Mouse (Mus musculus) layer of hippocampus, adult 9-11 months (tissue): ENCODE results near the gene Eif2d.

ENCODE experiments used
- DNase-seq: peaks from one replicate; pipeline ENCODE4 v3.0.0; 2022

Gene Eif2d

DNA sequence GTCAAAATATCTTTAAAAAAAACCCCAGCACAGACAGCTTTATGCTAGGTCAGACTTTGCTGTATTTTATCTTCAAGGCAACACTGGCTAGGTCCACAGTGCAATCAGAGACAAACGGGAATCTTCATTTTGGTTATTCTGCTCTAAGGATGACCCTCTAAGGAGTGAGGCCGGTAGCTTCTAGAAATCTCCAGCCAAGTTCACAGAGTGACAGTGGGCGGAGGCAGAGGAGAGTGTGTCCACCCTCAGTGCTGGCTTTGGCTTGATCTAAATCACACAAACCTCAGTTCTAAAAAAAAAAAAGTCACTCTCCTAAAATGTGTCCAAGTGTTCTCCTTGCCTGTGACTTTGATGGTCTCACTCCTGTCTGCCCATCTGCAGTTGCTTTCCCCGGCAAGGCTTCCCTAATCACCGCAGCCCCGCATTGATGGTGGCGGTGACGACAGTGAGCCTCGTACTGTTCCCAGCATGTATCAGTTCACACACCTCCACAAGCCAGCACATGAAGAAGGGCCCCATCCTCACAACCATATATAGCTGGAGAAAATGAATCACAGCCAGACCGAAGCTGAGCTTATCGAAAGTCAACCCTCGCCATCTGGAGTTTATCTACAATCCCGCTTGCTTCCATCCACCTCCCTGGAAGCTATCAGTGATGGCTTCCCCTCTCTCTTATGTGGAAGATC is 33.0 kb downstream of the Eif2d start:
- DNase-seq, result no peak

- DNase-seq, result no peak
Observed at GRCm38 (mm10) chr1:131186995-131187394, 34.0 kb downstream of the Eif2d start.

DNA sequence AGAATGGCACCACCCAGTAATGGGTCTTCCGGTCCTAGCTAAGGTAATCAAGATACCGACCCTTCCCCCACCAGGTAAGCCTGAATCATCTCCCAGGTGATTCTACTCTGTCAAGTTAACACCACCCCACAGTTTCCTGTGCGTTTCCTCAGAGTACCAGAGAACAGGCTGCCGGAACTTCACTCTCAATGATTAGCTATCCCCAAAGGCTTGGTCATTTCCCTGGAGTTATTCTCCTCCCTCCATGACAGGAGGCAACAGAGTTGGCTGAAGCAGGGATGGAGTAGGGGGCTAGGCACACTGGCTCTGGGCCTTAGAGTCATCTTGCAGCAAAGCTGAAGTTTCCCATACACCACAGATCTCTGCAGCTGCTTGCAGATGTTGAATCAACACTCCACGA is 34.9 kb downstream of the Eif2d start:
- no peak for DNase-seq

DNA sequence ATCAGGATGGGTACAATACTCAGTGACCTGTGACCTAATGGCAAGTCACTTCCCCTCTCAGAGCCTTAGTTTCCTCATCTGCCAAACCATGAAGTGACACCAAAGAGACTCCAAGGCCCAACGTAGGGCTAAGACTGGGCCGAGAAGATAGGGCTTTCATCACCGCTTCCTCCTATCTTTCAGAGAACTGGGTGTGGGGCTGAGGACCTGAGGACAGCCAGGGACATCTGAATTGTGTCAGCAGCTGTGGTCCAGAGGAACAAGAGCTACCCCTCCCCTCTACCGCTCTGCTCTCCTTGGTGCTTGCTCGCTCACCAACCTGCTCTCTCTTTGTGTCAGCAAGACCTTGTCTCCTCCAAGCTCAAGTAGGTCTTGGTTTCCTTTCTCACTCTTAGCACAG is 35.7 kb downstream of the Eif2d start:
- DNase-seq, result no peak

GRCm38 (mm10) chr1:131193746-131194145 is 40.8 kb downstream of the Eif2d start:
- no peak for DNase-seq

DNA sequence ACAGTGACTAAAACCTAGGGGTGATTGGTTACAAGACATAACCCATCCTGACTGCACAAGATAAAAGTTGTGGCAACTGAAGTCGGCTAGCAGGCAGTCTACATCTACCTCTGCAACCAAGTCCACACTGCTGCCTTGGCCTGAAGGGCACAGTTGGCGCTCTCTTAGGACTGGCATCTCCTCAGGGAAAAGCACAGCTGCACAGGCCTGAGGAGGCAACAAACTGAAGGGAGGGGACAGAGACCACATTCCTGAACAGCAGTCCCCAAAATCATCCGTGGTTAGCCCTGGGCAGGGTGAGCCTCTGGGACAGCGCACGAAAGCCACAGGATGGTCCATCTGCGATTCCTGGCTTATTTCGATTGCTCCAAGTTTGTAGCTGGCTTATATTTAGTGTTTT is 42.7 kb downstream of the Eif2d start:
- no peak for DNase-seq

- no peak for DNase-seq
Observed at GRCm38 (mm10) chr1:131196107-131196506, 43.1 kb downstream of the Eif2d start.

DNA sequence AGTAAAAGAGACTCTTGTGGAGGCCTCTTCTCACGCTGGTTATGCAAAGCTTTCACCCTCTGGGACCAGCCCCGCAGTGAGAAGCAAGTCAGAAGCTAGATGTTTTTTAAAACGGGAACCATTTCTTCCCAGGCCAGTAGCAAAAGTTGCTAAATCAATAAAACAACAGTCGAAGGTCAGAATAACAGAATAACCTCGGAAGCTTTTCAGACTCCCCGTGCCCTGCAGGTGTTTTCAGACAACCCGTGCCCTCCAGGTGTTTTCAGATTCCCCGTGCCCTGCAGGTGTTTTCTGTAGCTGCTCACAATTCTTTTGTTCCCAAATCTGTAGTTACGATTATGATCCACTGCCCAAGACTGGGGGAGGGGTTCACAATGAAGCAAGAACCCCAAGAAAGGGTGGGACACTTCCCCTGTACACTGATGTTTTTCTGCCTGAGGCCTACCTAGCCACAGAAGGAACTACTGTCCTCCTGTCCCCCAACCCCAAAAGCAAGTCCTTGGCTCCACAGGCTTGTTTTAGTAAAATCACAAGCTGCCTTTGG is 45.5 kb downstream of the Eif2d start:
- DNase-seq, result no peak

DNA sequence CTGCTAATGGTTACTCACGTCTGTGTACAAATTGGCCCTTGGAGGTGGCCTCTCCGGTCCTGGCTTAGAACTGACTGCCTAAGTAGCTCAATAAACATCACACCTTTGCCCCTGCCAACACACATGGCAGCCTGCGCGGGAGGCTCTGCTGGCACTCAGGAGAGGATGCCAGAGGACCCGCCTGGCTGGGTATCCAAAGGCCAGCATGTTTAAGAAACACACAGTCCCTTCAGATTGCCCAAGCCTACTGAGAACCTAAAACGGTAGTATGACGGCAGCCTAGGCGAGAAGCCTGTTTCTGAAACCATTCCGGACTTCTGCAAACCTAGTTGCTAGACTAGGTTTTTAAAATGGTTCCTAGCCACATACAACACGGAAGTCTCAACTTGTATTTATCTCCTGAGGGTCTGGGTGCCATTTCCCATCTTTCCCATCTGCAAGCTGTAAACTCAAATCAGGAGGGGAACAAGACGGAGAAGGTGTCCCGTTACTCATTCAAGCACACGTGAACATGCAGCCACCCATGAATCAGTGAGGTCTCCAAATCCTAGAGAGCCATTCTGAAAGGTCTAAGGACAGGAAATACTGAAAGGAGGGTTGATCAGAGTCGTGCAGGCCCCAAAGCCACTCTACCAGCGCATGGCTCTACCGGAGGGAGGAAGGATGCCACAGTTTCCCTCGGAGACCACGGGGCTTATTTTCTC is 46.3 kb downstream of the Eif2d start:
- DNase-seq, result peak; percentile 55

DNA sequence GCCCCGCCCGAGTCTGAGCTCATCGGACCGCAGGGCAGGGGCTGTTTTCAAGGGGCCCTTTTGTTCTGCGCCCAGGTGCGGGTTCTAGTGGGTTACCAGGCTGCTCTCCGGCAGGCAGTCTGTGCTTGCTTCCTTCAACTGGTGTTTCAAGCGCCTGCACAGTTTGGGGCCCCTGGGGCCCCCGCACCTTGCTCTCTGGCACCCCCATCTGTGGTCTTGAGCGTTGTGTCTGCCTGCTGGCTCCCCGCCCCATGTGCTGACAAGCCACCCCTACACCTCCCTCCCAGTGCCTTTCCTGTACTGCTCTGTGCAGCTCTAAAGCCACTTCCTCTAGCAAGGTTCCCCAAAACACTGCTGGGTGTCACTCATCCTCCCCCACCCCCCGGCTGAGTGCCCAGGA is 47.0 kb downstream of the Eif2d start:
- DNase-seq, result peak; percentile 84

GRCm38 (mm10) chr1:131200588-131200987 is 47.6 kb downstream of the Eif2d start:
- no peak for DNase-seq

GRCm38 (mm10) chr1:131201391-131201790 is 48.4 kb downstream of the Eif2d start:
- DNase-seq, result no peak

- DNase-seq, result no peak
Observed at GRCm38 (mm10) chr1:131204461-131204860, 51.5 kb downstream of the Eif2d start.

- no peak for DNase-seq
Observed at GRCm38 (mm10) chr1:131206342-131206741, 53.4 kb downstream of the Eif2d start.

- peak; percentile 40 for DNase-seq
Observed at GRCm38 (mm10) chr1:131207531-131207930, 54.5 kb downstream of the Eif2d start.

DNA sequence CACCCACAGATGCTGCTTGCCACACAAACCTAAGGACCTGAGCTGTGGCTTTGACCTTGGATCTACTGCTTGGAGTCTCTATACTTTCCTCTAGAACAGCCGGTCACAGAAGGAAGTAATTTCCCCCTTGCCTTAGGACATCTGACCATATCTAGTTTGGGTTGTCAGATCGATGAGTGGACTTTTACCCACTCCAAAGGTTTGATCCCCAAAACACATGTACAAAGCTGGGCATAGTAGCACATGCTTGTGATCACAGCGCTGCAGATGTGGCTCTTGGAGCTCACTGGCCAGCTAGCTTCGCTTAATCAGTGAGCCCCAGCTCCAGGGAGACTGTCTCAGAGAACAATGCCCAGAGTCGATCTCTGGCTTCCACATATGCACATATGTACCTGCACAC is 55.1 kb downstream of the Eif2d start:
- no peak for DNase-seq

DNA sequence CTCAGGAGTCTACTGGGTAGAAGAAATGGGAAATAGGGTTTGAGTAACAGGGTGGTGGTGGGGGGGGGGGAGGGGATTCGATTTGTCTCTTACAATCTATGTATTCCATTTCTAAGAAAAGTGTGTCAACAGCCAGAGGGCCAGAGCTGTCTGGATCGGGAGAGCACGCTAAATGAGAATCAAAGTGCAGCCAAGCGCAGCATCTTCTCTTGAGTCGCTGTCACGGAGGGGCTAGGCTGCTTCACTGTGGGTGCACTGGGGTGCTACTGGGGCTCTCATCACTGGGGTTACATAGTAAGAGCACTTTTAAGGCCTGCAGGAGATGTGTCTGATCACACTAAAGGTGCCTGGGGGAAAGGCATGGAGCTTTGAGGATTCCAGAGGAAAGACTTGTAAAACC is 55.8 kb downstream of the Eif2d start:
- DNase-seq, result no peak

GRCm38 (mm10) chr1:131209971-131210426 is 57.0 kb downstream of the Eif2d start:
- no peak for DNase-seq

DNA sequence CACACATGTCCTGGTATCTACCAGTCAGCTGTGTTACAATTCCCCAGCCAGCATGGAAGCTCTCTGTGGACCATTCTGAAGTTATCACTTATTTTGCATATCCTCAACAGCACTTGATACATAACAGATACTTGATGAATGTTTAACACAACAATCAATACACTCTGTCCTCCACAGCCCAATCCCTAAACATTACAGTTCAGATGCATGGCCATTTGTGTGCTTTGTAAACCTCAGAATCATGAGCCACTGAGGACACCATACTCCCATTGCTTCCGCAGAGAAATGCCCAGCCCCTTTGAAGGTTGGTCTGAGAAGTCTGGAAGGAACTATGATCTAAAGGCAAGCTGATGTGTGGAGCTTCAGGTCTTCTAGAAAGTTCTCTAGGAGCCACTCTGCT is 58.7 kb downstream of the Eif2d start:
- DNase-seq, result no peak

DNA sequence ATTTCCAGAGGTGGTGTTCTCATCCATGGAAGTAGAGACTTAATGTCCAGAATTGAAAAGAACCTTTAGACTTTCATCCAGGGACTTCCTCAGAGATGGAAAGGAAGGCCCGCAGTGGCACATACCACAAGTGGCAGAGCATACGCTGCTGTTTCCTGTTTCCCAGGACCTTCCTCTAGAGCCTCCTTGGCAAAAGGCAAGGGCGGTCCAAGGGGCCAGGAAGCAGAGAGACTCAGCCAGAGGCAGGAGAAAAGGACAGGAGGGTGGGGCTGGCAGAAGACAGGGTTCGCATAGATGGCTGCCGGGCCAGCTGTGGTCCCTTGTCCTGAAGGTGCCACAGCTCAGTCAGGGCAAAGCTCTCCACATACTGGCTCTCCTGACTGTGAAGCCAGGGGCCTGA is 60.0 kb downstream of the Eif2d start:
- no peak for DNase-seq

GRCm38 (mm10) chr1:131213361-131213760 is 60.4 kb downstream of the Eif2d start:
- DNase-seq, result no peak

GRCm38 (mm10) chr1:131218933-131219332 is 66.0 kb downstream of the Eif2d start:
- no peak for DNase-seq

DNA sequence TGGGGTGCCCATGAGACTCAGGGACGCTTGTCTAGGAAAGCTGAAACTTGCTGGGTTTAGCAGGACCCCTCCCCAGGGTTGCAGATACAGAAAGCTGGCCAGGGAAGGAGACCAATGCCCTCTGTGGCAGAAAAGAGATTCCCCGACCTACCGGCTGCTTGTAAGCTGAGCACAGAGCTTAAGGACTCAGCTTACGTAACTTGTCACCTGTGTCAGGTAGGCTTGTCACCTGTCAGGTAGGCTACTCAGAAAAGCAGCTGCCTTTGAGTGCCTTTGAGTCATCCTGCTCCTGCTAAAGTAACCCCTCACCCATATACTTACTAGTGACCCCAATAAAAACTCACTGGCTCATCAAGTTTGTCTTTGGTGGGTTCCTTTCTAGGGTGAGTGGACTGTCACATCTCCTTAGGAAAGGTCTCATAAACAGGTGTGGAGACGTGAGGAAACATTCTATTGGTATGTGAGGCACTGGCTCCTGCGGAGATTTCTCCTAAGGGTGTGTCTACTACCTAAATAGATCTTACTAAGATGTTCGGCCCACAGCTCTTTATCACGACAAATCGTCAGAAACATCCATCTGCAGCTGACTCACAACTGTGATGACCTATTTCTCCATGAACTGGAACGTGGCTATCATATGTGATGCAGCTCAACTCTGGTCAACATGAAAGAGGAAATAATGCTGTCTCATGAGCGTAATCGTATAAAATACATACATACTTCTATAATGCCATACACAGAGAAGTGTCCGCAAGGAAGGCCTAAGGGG is 69.0 kb downstream of the Eif2d start:
- DNase-seq, result no peak

DNA sequence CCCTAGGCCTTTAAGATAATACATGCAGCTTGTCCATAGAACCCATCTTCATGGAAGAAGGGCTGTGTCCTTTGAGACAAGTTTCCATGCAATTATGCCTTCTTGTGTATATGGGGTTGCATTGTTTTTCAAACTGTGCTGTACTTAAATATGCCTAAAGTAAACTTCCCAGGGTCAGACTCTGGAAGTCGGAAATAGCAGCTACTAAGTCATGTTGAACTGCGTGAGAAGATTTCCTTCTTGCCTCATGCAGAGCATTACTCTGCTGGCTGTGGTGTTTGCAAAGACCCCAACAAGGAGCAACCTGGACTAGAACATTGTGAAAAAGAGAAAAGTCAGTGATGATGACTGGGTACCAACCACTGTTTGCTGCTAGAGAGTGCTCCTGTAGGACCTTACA is 70.4 kb downstream of the Eif2d start:
- no peak for DNase-seq
